Comparison of ENCODE assay signal across 7 mouse cellular contexts in genomic region chr19:45363384-45363926, GRCm38 (mm10). TPM values are rescaled to one million over a fixed set of nuclear protein-coding genes. Genes with fewer than 3 reads are reported as not detected.
A peak's percentile ranks its signal among the peaks of the same experiment; 100 is the strongest.
DNase-seq lines count a peak whose midpoint lies in the region; ATAC-seq and TF ChIP-seq lines count a peak whose summit lies in the region.

Gene Btrc, plus strand, starts transcription at chr19:45363734.

- peak within 1 kb of the TSS; percentile 83 for H3K4me2 ChIP-seq in intestine, postnatal 0 days (replicated peaks; ENCODE audit: low read depth)
- H3K4me2 ChIP-seq in midbrain, embryonic 12.5 days (replicated peaks): peak within 1 kb of the TSS; percentile 73

- WGBS in embryonic facial prominence, embryonic 10.5 days: under 1% methylated on average over 42 of the region's 42 CpGs
- WGBS in intestine, postnatal 0 days: under 1% methylated on average over 41 of the region's 42 CpGs
- WGBS in midbrain, embryonic 12.5 days: under 1% methylated on average over 42 of the region's 42 CpGs
- WGBS in small intestine, adult 2 months: under 1% methylated on average over 42 of the region's 42 CpGs

- H3K9ac ChIP-seq in intestine, postnatal 0 days (ENCODE audit: low read depth, low read length): peak within 1 kb of the TSS; percentile 79
- H3K9ac ChIP-seq in midbrain, embryonic 12.5 days (replicated peaks): peak within 1 kb of the TSS; percentile 75

- H3K4me1 ChIP-seq in embryonic facial prominence, embryonic 10.5 days: peaks cover 15% of the 10 kb centered on the region
- H3K4me1 ChIP-seq in intestine, postnatal 0 days (replicated peaks; ENCODE audit: control insufficient read depth, insufficient read depth, low read length): 0 out of 2 replicates have a peak, but pooled peaks cover 3% of the 10 kb centered on the region
- H3K4me1 ChIP-seq in midbrain, embryonic 12.5 days: peaks cover 9% of the 10 kb centered on the region
- peaks cover 3% of the 10 kb centered on the region; the same call in 1 of the 2 replicates for H3K4me1 ChIP-seq in small intestine, adult 2 months (ENCODE audit: control insufficient read depth, insufficient read depth, insufficient read length, low read length)

- DNase-seq in adrenal gland, postnatal 10 days: peak; percentile 100
- DNase-seq in embryonic facial prominence, embryonic 10.5 days (ENCODE audit: low spot score): peak; percentile 100
- peak; percentile 94 for DNase-seq in gonadal fat pad, adult 2 months (ENCODE audit: low read depth)
- peak; percentile 100 for DNase-seq in left cerebral cortex, postnatal 4 days

- H3K36me3 ChIP-seq in embryonic facial prominence, embryonic 10.5 days (replicated peaks): peaks cover 20% of the 10 kb centered on the region; the same call in 1 of the 2 replicates
- 0 out of 2 replicates have a peak, but pooled peaks cover 7% of the 10 kb centered on the region for H3K36me3 ChIP-seq in intestine, postnatal 0 days (ENCODE audit: control insufficient read depth, insufficient read depth)
- H3K36me3 ChIP-seq in midbrain, embryonic 12.5 days: 0 out of 2 replicates have a peak, but pooled peaks cover 3% of the 10 kb centered on the region
- H3K36me3 ChIP-seq in small intestine, adult 2 months (ENCODE audit: control insufficient read depth, insufficient read depth, low read length): no peaks in the 10 kb centered on the region

- ATAC-seq in intestine, postnatal 0 days: peak; percentile 99
- peak; percentile 99 for ATAC-seq in midbrain, embryonic 12.5 days (ENCODE audit: low FRiP score, low read depth)

- 0 out of 2 replicates have a peak, but pooled peaks cover 3% of the 10 kb centered on the region for H3K27me3 ChIP-seq in embryonic facial prominence, embryonic 10.5 days (replicated peaks; ENCODE audit: low read depth, poor library complexity, severe bottlenecking)
- H3K27me3 ChIP-seq in intestine, postnatal 0 days (replicated peaks; ENCODE audit: control insufficient read depth, insufficient read depth, low read length): no peaks in the 10 kb centered on the region
- H3K27me3 ChIP-seq in midbrain, embryonic 12.5 days: peaks cover 3% of the 10 kb centered on the region; the same call in 1 of the 2 replicates
- H3K27me3 ChIP-seq in small intestine, adult 2 months (ENCODE audit: control insufficient read depth, insufficient read depth, low read length): no peaks in the 10 kb centered on the region

- TF ChIP-seq POLR2A in small intestine, adult 2 months (IDR thresholded peaks at IDR 0.05; ENCODE audit: low read depth, low read length): peak; percentile 50

- peak within 1 kb of the TSS; percentile 89 for H3K4me3 ChIP-seq in embryonic facial prominence, embryonic 10.5 days
- H3K4me3 ChIP-seq in intestine, postnatal 0 days (ENCODE audit: low read depth, low read length): peak within 1 kb of the TSS; percentile 88
- peak within 1 kb of the TSS; percentile 64 for H3K4me3 ChIP-seq in midbrain, embryonic 12.5 days
- H3K4me3 ChIP-seq in small intestine, adult 2 months (ENCODE audit: low read depth, low read length): peak within 1 kb of the TSS; percentile 89

- intact Hi-C loops in left cerebral cortex, postnatal 4 days (cut with DNase I): loop anchor here (5.0 kb wide), 1 partner anchor 61 kb away; no protein-coding TSS in a partner anchor

- TF ChIP-seq CTCF in intestine, postnatal 0 days (IDR thresholded peaks at IDR 0.05; ENCODE audit: low read depth): no peak
- TF ChIP-seq CTCF in small intestine, adult 2 months (IDR thresholded peaks at IDR 0.05; ENCODE audit: extremely low read depth, insufficient read length, insufficient replicate concordance, low read depth, low read length): no peak

- H3K9me3 ChIP-seq in embryonic facial prominence, embryonic 10.5 days: no peaks in the 10 kb centered on the region
- H3K9me3 ChIP-seq in intestine, postnatal 0 days (ENCODE audit: control insufficient read depth): no peaks in the 10 kb centered on the region
- H3K9me3 ChIP-seq in midbrain, embryonic 12.5 days: no peaks in the 10 kb centered on the region

- H3K27ac ChIP-seq in embryonic facial prominence, embryonic 10.5 days (replicated peaks): peak within 1 kb of the TSS; percentile 94
- H3K27ac ChIP-seq in intestine, postnatal 0 days (ENCODE audit: low read depth, low read length): peak within 1 kb of the TSS; percentile 68
- H3K27ac ChIP-seq in midbrain, embryonic 12.5 days (replicated peaks): peak within 1 kb of the TSS; percentile 95
- no peak within 1 kb of the TSS for H3K27ac ChIP-seq in small intestine, adult 2 months (ENCODE audit: insufficient read depth, low read depth, low read length)

RNA-seq across cellular contexts. Expression of gene Btrc, which starts in this region (rescaled TPM):
- total RNA-seq in adrenal gland, postnatal 10 days (2021): 10 to 100 TPM; 26.4 to 33.3 TPM
- 52.2 and 55.4 TPM in 2 replicates for polyA plus RNA-seq in embryonic facial prominence, embryonic 10.5 days (2016; fragmentation: Nextera tagmentation; extraction: Ambion mirVana)
- polyA plus RNA-seq in gonadal fat pad, adult 2 months (2012; rRNA removed): 17.6 and 24.6 TPM in 2 replicates
- 11.9 and 12.3 TPM in 2 replicates for polyA plus RNA-seq in intestine, postnatal 0 days (2015; fragmentation: Nextera tagmentation; extraction: Ambion mirVana)
- total RNA-seq in left cerebral cortex, postnatal 4 days (2021): 10 to 100 TPM; 74.0 to 80.0 TPM
- polyA plus RNA-seq in midbrain, embryonic 12.5 days (2016; fragmentation: Nextera tagmentation; extraction: Ambion mirVana): 56.5 and 58.7 TPM in 2 replicates
- 2.3 and 4.2 TPM in 2 replicates for polyA plus RNA-seq in small intestine, adult 2 months (2012; rRNA removed)
